Mouse (Mus musculus) thymus, postnatal 4 days (tissue): ENCODE data around the gene 1700001P01Rik.
"Not testable (repeated sequence)": the region's sequence is repeated elsewhere in the genome, so short reads cannot be mapped to it uniquely, and the experiment has no call there.

Source experiments
- DNase-seq: peaks from one replicate; pipeline ENCODE4 v3.0.0; 2021

The 1700001P01Rik gene

DNA sequence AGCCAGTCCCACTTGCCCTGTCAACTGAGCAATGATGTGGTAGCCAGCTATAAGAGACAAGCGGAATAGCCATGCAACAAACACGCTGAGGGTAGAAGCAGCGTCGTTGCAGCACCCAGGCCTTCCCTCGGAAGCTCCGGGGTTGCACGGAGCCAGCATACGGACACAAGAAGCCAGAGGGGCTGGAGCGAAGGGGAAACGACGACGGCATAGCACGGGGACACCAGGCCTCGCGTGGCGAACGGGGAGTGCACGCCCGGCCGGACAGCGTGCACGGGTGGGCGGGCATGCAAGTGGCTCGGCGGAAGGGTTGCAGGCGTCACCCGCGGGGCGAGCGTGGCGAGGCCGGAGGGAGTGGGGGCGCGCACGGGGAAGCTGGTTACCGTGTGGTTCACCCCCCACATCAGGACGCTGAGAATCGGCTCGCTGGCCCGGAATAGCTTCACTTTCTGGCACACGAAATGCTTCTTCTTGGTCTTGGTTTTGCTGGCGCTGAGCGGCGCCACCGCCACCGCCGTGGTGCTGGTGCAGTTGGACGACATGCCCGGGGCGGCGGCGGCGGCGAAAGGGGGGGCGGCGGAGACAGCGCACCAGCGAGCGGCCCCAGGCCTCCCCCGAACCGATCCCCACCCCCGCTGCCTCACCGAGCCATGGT, 31.5 kb downstream of the 1700001P01Rik start, which contains the start of gene Pip4k2b:
Gene Pip4k2b, minus strand, starts transcription at position 642 of the 655 bp plus-strand sequence.
- DNase-seq = no peak

DNA sequence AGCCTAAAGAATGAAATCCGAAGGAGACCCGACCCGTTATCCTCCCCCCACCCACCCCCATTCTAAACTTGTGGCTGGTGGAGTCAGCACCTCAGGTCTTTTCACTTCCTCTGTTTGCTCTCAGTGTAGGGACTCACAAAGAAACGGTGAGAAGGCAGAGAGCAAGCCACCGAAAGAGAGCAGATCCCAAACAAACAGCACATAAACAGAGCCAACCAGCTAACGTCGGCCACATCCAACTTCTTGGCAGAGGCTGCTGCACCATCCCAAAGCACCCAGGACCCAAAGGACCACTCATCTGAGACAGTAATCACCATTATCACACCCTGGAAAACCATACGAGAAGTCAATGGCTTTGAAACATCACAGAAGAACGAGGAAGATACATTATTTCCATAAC, 32.3 kb downstream of the 1700001P01Rik start:
- DNase-seq = peak; percentile 44

DNA sequence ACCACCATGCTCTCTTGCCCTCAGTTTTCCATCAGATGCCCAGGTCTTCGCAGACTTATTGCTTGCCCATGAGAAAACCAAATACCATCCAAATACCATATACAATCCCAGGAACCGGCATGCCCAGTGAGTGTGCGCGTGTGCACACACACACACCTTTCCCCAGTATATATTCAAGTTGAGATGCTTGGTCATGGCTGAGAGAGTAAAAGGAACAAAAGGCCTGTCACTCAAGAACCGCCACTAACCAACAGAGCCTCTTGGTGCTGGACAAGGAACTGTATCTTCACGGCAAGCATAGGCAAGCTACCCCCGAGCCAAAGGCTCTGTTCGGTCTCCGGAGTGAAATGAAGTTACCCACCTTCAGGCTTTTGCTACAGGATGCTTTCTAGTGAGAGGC, 33.1 kb downstream of the 1700001P01Rik start:
- DNase-seq = no peak

DNA sequence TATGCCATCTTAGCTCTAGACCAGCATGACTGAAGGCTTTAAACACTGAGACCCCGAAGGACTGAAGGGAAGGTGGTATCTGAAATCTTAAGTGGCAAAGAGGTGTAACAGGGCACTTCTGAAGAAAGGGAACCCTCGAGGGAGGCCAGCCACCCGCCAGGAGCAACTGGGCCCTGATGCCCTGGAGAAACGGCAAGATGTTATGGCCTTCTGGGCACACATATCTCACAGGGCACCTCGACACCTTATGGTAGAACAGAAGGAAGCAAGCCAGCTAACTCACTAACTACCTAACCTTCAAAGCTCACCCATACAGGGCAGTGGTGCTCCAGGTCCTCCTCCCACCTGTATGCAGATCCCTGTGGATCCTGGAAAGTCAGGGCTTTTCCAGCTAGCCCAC, 33.6 kb downstream of the 1700001P01Rik start:
- DNase-seq = no peak

DNA sequence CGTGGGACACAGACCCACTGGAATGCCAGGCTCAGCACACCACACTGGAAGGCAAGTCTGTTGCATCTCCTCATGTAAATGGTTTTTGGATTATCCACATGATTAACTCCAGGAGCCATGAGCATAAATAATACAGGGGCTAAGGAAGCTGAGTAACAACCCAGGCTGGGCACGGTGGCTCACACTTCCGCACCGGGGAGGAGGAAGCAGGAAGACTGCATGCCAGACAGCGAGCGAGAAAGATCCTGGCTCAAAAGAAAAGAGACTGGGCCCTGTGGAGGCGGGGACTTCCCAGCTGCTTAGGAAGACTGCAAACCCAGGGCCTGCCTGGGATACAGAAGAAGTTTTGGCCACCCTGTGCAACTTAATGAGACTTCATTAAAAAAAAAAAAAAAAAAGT, 35.5 kb downstream of the 1700001P01Rik start:
- peak; percentile 52 for DNase-seq

DNA sequence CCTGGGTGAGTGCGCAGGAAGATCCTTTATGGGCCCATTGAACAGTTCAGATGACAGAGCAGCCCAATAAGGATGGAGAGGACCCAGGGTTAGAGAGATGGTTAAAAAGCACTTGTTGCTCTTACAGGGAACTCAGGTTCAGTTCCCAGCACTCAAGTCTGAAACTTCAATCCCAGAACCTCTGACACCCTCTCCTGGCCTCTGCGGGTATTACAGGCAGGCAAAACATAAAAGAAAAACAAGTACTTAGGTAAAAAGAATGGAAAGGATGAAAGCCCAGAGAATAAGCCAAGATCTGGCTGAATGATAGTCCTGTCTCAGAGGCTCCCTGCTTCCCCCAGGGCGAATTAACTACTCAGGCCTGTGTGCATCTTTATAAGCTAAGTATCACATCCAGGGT, 36.6 kb downstream of the 1700001P01Rik start:
- peak; percentile 48 for DNase-seq

DNA sequence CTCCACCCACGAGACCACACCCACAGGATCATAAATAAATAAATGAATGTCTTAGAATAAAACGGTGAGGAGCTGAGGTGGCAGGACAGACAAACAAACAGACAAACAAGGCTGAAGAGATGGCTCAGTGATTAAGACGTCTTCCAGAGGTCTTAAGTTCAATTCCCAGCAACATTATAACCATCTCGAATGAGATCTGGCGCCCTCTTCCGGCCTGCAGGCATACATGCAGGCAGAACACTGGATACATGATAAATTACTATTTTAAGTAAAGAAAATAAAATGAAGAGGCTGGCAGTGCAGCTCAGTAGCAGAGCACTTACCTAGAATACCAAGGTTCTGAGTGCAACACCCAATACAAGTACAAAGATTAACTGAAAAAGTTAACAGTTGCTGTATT, 37.0 kb downstream of the 1700001P01Rik start:
- peak; percentile 68 for DNase-seq

DNA sequence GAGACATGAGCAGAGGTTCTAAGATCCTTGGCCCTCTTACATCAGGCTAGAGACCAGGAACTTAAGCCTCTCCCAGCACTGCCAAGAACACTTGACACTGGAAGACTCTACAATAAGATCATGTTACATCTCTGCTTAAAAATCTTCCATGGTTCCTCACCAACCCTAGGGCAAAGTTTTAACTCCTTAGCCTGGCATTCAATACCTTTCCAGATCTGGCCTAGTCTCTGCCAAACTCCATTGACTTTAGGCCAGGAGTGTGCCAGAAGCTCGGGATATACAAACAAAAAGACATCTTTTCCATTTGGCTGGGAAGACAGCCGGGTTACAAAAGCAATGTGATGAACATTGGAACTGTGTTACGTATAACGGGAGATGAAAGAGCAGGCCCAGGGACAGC, 38.1 kb downstream of the 1700001P01Rik start:
- no peak for DNase-seq

DNA sequence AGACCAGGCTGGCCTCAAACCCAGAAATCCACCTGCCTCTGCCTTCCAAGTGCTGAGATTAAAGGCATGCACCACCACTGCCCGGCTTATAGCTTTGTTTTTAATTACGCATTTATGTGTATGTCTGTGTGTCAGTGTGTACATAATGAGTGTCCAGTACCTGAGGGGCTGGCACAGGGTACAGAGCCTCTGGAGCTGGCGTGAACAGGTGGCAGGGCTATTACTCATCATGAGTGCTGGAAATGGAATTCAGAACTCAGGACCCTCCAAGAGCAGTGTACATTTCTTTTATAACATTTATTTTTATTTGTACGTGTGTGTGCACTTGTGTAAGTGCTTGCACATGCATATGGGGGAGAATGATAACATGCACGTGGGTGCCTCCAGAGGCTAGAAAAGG, 39.1 kb downstream of the 1700001P01Rik start:
- DNase-seq = no peak

DNA sequence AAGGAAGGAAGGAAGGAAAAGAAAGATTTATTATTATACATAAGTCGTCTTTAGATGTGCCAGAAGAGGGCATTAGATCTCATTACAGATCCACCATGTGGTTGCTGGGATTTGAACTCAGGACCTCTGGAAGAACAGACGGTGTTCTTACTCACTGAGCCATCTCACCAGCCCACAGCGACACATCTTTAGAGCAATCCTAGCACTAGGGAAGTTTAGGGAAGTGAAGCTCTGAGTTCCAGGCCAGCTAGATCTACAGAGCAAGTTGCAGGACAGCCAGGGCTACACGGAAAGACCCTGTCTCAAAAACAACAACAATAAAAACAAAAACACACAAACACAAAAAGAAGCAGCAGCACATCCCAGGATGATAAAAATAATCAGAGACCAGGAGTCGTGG, 40.9 kb downstream of the 1700001P01Rik start:
- DNase-seq = not testable (repeated sequence)

DNA sequence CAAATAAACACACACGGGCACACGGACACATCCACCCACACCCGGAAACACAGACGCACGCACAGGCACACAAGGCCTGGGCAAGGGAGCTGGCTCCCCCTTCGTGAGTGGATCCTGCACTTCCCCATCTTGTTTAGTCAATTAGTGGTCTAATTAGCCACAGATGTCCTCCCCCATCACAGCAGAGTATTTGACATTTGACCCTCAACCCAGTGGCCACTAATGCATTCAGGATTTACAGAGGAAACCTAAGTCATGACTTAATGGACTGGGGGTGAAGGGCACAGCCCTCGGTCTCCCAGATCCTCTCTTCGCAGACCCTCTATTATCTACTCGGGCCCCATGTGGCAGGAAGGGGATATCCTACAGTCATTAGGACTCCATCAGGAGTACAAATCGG, 42.0 kb downstream of the 1700001P01Rik start:
- DNase-seq = no peak

DNA sequence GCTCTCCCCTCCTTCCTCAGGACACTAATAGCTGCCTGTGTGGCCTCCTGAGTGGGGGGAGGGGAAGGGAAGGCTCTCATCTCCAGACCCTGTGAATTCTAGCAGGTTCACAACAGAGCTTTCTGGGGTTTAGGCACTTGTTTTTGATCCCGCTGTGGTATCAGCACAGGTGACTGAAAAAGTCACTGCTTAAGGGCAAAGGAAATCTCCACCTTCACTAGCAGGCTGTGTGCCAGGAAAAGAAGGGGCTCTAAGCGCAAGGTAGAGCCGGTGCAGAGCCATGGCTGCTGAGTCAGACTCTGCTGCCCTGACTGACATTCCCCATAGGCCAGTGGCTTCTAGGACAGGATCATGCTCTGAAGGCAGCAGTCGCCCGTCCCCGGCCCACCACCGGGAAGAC, 47.0 kb downstream of the 1700001P01Rik start:
- DNase-seq = peak; percentile 31

DNA sequence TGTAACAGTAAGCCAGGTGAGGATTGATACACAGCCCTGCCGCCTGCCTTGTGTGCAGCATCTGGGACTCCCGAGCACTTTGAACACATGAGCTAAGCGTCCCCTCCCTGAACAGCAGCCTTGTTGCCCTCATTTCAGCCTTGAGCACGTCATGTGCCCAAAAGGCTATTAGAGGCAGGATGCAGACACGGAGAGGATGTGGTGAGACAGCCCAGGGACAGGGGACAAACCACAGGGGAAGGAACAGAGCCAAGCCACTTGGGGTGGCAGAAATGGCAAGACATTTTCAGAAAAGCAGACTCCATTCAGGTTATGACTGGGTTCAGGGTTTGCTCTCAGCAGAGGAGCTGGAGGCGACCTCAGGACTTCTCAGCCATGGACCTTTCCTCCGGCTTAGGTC, 47.4 kb downstream of the 1700001P01Rik start:
- peak; percentile 39 for DNase-seq

DNA sequence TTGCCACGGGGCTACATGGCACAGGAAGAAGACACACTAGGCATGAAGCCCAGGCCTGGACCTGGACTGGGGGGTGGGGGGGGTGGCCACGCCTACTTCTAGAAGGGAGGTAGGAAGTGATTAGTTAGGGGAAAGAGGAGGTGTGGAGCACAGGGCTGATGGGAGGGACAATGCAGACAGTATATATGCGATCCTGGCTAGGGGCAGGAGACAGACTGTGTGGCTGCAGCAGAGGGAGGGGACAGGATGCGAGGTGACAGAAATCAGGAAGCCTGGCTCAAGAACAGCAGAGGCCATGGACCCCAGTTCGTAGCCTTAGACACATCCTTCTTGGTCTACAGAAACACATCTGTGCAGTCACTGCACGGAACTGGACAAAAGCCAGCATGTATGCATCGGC, 52.0 kb downstream of the 1700001P01Rik start:
- no peak for DNase-seq
